Mouse (Mus musculus): ENCODE data around the gene Bnc2.

The Bnc2 gene

DNA sequence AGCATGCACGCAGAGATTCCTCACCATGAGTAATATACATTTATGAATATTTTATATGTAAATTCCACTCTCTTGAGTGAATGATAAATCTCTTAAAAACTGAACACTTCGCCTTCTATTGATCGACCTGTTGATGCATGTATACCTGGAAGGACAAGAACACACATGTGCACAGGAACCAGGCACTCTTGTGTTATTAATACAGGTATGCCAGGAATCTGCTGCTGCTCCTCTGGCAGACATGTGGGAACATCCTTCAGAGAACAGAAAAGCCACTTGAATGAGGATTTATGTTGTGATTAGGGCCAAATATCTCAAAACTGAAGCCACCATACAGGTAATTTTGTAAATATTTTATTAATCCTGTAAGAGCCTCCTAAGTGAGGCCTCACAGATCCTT is 357.7 kb downstream of the Bnc2 start:
- DNase-seq (ENCODE audit: low spot score), result no peak

DNA sequence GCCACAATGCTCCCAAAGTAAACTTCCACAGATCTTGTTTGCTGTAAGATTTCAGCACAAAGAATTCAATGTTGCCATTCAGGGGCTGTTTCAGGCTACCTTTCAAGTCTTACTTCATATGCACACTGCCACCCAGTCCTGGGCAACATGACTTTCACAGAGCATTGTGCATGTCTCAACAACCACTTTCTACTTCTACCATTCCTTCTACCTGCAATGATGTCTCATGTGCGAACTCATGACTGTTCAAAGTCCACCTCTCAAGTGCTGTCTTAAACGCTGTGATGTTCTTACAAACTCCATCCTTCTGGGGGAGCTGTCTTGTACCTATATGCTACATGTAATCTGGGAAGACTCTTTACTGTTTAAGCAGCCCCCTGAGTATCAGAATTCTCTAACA is 363.7 kb downstream of the Bnc2 start:
- DNase-seq (ENCODE audit: low spot score), result no peak

DNA sequence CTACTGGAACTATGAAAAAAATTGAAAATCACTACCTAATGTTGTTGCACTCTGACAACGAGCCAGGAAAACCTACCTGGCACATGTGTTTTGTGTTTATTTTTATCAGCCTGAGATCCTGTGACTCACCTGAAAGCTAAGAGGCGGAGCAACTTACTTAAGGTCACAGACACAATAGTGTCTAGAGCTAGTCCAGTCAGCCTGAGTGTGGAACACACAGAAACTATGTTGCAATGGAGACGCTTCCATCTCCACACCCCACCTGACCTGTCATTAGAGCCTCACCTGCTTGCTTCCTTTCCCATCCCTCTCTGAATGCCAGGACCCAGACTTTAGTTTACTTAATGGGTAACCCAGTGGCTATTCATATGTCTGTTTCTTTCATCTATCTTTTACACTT is 364.2 kb downstream of the Bnc2 start:
- no peak for DNase-seq (ENCODE audit: low spot score)

DNA sequence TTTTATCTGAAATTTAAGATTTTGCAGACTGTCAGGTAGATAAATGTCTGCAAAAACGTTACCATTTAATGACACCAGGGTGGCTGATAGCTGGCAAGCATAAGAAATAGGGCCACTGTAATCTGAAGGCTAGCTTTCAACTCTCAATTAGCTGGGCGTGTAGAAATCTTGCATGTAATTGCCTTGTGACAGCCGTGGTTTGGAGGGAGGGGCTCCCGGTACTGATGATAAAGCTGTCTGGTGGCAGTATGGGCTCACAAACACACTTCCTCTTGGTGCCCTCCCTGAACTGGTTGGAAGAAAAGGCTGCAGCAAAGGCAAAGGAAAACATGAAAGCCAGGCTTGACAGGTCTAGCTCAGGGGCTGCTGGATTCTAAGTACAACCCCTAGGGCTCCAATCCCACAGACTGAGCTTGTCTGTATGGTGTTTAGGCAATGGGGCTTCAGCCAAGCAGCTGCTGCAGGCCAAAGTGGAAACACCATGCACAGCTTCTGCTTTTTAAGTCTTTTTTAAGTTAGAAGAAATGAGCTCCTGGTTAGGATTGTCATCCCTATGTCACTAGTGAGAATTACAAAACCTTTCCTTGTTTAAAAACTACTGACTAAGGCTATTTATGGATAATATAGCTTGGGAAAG is 366.7 kb downstream of the Bnc2 start:
- DNase-seq (ENCODE audit: low spot score), result no peak

DNA sequence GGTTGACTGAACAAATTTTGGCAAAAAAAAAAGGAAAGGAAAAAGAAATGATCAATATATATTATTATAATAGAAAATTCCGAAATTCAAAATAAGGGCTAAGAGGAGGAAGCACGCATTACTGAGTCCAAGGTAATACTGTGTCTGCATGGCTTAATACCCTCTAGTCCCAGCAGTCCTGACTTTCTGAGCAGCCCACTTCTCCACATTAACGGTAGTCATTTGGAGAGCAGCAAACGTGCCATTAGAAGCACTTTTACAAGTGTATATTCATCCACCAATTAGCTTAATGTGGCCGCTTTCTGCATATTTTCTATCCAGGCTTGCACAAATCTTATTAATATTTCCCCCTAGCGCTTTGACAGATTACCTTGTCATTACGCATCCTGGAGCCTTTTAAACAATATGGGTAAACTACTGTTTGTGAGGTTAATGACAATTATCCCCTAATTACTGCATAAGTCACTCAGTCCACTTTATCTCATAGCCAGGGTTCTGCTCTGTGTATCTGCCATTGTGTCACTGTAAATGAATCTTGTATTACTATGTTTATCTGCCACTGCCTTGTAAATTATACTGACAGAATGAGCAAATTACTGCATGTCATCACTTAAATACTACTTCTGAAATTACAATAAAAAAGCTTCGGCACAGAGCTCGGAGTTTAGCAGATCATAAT is 368.0 kb downstream of the Bnc2 start:
- no peak for DNase-seq (ENCODE audit: low spot score)

DNA sequence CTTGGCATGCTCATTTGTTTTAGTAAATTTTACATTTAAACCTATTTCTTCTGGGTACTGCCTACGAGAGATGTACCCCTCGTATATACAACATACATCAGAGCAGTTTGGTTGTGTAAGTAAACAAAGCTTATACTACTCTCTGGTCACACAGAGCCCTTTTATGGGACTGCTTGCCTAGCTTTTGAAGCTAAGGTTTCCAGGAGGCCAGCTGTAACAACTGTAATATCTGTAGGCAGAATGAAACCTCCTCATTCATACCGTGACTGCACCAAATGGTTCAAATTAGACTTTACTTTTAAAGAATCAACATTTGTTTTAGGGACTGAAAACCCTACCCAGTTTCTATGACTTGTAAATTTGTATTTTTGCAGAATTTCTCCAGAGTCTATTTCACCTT is 372.1 kb downstream of the Bnc2 start:
- no peak for DNase-seq (ENCODE audit: low spot score)

DNA sequence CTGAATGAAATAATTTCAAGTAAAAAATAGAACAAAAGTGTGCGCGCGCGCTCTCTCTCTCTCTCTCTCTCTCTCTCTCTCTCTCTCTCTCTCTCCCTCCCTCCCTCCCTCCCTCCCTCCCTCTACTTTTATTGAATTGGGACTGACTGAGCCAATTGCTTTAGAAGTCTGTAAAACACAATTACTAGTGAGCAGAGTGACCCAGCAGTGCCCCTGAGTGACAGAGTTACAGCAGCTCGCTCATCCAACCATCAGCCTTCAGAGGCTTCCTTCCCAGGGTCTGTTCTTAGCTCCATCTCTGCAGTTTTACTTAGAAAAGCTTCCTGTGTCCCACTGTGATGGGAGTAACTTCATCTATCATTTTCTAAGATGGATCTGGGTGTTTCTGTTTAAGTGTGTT is 389.9 kb downstream of the Bnc2 start:
- no peak for DNase-seq (ENCODE audit: low spot score)

DNA sequence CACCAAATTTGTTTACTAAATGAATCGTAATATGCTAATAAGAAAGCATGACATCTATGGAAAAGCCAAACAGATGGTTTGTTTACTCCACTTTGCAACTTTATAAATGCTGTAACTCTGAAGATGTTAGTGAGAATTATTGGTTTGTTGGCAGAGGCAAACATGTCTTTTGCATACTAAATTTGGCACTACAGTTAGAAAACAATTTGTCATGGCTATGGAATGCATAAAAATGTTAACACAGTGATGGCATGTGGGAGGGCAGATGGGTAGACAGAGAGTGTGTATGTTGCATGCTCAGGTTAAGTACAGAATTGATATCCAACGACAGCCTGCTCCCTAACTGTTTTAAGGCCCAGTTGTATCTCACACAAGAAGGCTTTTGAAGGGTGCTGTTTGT is 392.4 kb downstream of the Bnc2 start:
- DNase-seq (ENCODE audit: low spot score), result no peak

DNA sequence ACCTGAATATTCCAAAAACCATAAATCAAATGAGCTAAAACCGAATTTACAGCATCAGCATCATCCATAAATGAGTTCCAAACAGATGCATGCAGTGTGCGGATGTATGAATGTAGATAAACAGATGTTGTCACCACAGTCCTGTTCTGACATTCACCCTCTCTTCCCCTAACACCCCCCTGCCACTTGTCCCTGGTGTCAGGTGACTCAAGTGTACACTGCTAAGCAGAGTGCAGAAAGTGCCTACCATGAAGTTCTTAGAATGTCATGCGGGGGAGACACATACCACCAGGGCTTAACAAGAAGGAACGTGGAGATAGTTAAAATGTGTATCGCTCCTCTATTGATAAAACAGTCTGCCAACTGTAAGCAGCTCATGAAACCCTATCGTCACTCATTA is 396.9 kb downstream of the Bnc2 start:
- no peak for DNase-seq (ENCODE audit: low spot score)

DNA sequence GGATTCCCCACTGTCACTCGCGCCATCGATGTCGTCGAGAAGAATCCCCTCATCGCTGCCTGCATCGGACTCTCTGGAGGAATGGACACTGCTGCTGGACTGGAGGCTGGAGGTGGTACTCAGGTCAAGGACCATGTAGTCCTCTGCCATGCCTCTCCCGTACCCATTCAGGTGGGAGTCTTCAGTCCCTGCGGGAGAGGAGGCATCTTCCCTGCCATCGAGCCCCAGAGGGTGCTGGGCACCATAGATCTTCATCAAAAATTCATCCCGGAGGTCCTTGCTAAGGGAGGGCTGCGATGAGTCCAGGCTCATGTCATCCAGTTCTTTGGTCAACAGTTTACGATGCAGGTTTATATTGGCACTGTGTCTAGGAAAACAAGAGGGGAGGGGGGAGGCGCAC is 399.0 kb downstream of the Bnc2 start:
- DNase-seq (ENCODE audit: low spot score), result no peak

DNA sequence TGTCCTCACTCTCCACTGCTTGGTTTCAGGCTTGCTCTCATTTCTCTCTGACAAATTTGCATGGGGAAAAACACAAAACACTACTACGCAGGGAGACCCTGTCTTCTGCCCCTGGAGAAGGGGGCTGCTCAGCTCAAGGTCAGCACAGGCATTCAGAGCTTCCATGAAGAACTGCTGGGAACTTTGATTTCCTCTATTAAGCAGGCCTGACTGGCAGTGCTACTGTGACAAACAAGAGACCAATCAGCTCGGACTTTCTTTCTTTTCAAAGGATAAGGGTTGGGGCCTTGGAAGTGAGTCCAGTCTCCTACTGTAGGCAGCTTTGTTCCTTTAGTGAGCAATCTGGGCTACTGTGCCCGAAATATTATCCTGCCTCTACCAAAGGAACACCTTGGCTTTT is 400.9 kb downstream of the Bnc2 start:
- DNase-seq (ENCODE audit: low spot score), result no peak

DNA sequence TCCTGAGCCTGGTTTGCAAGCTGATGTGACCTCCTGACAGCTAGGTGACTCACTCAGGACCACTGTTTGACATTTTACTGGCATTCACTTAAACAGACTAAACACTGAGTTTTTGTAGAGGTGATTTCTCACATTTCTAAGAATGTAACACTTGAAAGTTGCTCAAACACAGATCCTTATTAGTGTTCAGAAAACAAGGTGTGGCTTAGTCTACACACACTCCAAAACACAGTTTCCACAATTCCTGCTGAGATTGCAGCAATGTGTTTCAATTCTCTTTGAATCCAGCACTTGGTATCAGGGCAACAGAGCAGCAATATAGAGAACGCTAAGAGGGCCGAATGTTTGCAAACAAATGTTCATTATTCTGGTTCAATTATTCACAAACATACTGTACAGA is 402.2 kb downstream of the Bnc2 start:
- DNase-seq (ENCODE audit: low spot score), result no peak

DNA sequence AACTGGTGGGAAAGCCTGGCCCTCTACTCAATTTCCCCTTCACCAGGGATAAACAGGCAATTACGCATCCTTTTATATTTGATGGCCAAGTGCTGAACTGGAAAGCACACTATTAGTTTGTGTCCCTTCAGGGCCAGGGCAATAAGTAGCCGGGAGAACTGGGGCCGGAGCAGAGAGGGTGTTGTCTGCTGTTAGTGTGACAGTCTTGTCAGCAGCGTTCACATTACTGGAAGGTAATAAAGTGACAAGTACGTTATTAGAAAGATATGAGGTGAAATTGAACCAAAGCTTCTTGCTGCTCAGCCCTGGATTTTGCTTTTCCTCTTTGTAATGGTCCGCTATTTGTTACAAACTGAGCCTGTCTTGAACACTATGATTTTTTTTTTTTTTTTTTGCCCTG is 405.2 kb downstream of the Bnc2 start:
- DNase-seq (ENCODE audit: low spot score), result no peak

DNA sequence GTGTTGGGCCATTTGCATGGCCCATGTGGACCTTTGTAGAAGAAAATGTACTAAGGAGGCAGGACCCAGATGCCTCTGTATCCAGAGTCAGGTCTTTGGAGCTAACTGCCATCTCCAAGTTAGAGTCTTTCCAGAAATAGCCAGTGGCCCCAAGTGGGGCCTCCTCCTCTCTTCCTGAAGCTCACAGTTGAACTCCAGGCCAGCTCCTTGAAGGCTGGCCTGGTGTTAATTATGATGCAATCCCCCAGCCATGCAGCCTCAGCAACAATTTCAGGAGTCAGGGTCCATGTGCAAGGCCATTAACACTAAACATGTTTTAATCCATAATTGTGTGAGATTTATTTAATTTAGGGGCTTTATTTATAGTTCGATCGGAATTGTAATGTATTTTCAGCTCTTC is 427.7 kb downstream of the Bnc2 start:
- no peak for DNase-seq (ENCODE audit: low spot score)

DNA sequence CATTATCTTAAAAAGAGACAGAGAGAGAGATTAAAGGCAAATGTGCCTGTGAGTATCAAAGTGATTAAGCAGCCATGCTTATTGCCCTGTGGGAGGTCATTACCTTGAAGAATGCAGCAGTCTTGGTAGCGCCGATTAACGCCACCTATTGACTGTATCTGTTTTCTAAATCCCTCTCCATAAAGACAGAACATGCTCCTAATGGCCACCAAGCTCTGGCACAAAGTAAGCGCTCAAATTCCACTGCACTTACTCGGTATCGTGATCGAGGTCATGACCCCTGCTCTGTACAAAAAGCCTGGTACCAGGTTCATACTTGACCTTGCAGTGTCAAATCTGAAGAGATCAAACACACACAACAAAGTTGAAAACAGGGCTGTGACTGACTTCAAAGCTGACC is 442.7 kb downstream of the Bnc2 start:
- no peak for DNase-seq (ENCODE audit: low spot score)

DNA sequence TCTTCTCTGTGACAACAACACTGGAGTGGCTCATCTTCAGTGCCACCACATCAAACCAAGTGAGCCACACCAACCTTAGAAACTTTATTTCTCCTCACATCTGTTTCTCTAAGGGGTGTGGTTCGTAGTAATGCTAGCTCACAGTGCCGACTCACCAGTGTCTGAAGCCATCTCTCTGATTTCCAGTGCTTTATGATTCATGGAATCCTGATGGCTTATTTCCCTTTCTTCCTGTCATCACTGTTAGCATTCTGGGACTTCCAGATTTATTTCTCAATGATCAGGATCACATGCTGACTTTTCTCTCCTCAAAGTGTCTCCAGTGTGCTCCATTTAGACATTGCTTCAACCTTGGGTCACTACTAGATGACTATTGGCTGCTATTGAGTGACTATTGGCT is 443.8 kb downstream of the Bnc2 start:
- DNase-seq (ENCODE audit: low spot score), result no peak

DNA sequence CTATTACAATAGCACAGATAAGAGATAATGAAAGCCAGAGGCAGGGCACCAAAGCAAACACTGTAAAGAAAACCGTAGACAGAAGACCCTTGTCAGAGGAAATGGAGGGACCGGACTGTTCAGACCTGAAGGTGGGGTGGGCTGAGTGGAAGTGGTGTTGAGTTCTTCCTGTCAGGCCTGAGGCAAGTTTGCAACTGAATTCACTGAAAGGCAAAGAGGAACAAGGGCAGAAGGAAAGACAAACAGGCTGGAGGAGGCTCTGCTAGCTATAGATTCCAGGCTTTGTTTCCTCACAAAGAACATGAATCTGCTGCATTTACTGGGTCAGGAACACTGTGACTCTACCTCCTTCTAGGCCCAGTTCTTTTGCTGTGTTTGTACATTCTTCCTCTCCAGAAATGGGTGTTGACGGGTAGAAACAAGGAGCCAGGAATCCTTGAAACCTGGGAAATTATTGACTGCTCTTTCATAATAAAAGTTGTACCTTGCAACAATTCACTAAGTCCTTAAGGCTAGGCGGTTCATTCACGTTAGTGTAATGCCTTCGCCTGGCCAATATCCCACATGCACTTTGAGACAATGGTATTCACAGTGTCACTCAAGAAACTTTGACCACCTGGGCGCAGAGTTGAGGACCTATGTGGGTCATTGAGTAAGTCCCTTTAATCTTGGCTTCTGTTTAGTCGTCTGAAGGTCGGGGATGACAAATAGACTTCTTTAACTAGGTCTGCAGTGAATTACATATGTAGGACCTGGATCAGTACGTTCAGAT is 445.7 kb downstream of the Bnc2 start:
- no peak for DNase-seq (ENCODE audit: low spot score)

DNA sequence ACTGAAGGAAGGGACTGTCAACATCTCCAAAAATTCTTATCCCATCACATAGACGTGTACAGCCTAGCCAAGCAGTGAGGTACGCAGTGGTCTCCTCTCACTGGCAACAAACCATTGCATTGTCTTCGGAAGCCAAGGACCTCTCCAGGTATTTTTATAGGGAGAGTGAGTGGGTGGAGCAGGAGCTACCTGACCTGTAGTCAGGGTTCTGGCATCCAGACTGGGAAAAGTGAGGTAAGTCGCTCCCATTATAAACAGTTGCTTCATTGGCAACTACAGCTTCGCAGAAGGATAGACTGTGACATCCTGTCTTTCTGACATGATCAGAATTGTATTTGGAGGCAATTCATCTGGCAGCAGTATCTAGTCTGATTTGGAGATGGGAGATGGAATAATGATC is 446.5 kb downstream of the Bnc2 start:
- DNase-seq (ENCODE audit: low spot score), result no peak

Data from lung, postnatal 25 days (tissue).